Mouse (Mus musculus) liver, embryonic 13.5 days (tissue): Measurements from ENCODE around the gene Gdf11. TPM values are rescaled to one million over a fixed set of nuclear protein-coding genes. Genes with fewer than 3 reads are reported as not detected.
A peak's percentile ranks its signal among the peaks of the same experiment; 100 is the strongest.

Source experiments
- ATAC-seq: fragments of 200-750 bp; cut with Nextera tagmentation; 2 replicates; pipeline ENCODE4 v1.8.0; 2017; ENCODE audit warnings: low read depth, mild to moderate bottlenecking, moderate number of reproducible peaks, moderate library complexity
- DNase-seq: peaks from one replicate; pipeline ENCODE4 v3.0.0; 2022
- H3K27ac ChIP-seq: fragments of 300-500 bp; sonication (generic); 2 replicates; pipeline ENCODE4 v1.5.1; 2015; ENCODE audit warnings: moderate library complexity, mild to moderate bottlenecking, inconsistent platforms
- H3K27me3 ChIP-seq: fragments of 300-500 bp; sonication (generic); 2 replicates; pipeline ENCODE4 v1.6.1; 2015; ENCODE audit warnings: mild to moderate bottlenecking, inconsistent platforms
- H3K36me3 ChIP-seq: fragments of 300-500 bp; sonication (generic); 2 replicates; pipeline ENCODE4 v1.6.1; 2015; ENCODE audit warnings: mild to moderate bottlenecking, inconsistent platforms
- H3K4me1 ChIP-seq: fragments of 300-500 bp; sonication (generic); replicated peaks from 2 replicates; pipeline ENCODE4 v1.6.1; 2015; ENCODE audit warnings: inconsistent platforms
- H3K4me2 ChIP-seq: fragments of 300-500 bp; sonication (generic); 2 replicates; pipeline ENCODE4 v1.6.1; 2015; ENCODE audit warnings: inconsistent platforms, mild to moderate bottlenecking, moderate library complexity
- H3K4me3 ChIP-seq: fragments of 300-500 bp; sonication (generic); replicated peaks from 2 replicates; pipeline ENCODE4 v1.5.1; 2015; ENCODE audit warnings: mild to moderate bottlenecking, inconsistent platforms
- H3K9ac ChIP-seq: fragments of 300-500 bp; sonication (generic); 2 replicates; pipeline ENCODE4 v1.6.1; 2015; ENCODE audit warnings: mild to moderate bottlenecking, inconsistent platforms
- H3K9me3 ChIP-seq: fragments of 300-500 bp; sonication (generic); replicated peaks from 2 replicates; pipeline ENCODE4 v1.6.1; 2016; ENCODE audit warnings: inconsistent platforms
- WGBS: fragments of 180-500 bp; shearing (Covaris S2); methylation state at CpG from one replicate; pipeline ENCODE4 v1.1.7; 2015; ENCODE audit not compliant: insufficient replicate concordance; 5-methylcytosine and 5-hydroxymethylcytosine counted together
- polyA plus RNA-seq: library from polyadenylated mRNA; unstranded; fragments of >200 nt; fragmentation: Nextera tagmentation; extraction: Ambion mirVana; gene quantifications from 2 replicates; pipeline ENCODE4 v1.2.1, GENCODE M21; 2015

Gdf11 gene
- polyA plus RNA-seq, 1 experiment from 2014 or later = 0.43 TPM

DNA sequence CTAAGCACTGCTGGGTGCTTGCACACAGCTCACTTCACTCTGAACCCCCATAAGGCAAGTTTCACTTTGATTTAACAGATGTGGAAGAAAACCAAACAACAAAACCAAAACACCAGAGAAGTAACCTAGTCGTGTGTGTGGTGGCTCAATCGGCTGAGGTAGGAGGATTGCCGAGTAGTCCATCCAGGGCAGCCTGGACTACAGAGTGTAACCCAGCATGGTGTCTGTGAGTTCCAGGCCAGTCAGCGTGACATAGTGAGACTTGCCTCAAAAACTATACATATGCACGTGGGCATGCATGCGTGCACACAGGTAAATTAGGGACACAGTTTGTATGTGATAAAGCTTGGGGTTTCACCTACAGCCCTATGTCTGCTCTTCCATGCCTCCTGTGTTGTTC lies 25.9 kb upstream of the Gdf11 start:
- ATAC-seq (no peak), DNase-seq (no peak)
- no peaks in the 10 kb centered on the region for H3K27me3 ChIP-seq
- no peaks in the 10 kb centered on the region for H3K9me3 ChIP-seq
- peaks cover 13% of the 10 kb centered on the region for H3K36me3 ChIP-seq
- no peak overlapping the region for H3K4me3 ChIP-seq
- 71% methylated on average over 6 of the region's 6 CpGs for WGBS
- no peak overlapping the region for H3K9ac ChIP-seq
- peaks cover 34% of the 10 kb centered on the region for H3K4me1 ChIP-seq
- H3K4me2 ChIP-seq = no peak overlapping the region
- no peak overlapping the region for H3K27ac ChIP-seq

DNA sequence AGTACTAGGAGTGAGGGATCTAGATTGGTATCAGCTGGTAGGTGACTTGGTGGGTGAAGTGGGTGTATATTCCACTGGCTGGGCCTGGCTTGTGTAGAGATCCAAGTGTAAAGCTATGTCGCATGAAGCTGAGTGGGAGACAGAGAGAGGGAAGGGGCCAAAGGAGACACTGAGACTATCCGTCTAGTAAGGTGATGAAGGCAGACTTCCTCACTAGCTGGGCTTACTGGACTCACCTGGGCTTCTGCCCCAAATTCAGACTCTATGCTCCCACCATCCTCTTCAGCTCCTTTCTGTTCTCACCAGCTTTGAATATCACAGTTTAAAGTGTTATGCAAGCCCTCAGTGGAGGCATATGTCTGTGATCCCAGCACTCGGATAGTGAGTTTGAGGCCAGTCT lies 25.1 kb upstream of the Gdf11 start:
- H3K9ac ChIP-seq = no peak overlapping the region
- ATAC-seq (no peak), DNase-seq (no peak)
- H3K4me2 ChIP-seq = no peak overlapping the region
- peaks cover 27% of the 10 kb centered on the region for H3K4me1 ChIP-seq
- H3K27ac ChIP-seq = no peak overlapping the region
- no peaks in the 10 kb centered on the region for H3K9me3 ChIP-seq
- H3K4me3 ChIP-seq = no peak overlapping the region
- WGBS = 61% methylated on average over 3 of the region's 3 CpGs
- peaks cover 13% of the 10 kb centered on the region for H3K36me3 ChIP-seq
- no peaks in the 10 kb centered on the region for H3K27me3 ChIP-seq

DNA sequence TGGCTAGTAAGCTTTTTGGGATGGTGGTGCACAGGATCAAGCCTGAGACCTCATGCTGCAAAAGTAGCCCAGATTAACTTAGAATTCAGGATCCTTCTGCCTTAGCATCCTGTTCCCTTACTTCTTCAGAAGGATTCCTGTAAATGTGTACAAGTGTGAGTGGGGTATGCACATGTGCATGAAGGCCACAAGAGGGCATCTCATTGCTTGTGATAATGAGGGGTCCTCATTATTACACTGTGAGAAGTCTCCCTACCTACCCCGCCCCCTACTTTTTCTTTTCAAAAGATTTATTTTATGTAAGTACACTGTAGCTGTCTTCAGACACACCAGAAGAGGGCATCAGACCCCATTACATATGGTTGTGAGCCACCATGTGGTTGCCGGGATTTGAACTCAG lies 24.0 kb upstream of the Gdf11 start:
- H3K4me3 ChIP-seq = no peak overlapping the region
- H3K9ac ChIP-seq = no peak overlapping the region
- 64% methylated on average over 2 of the region's 2 CpGs for WGBS
- peaks cover 9% of the 10 kb centered on the region for H3K27me3 ChIP-seq
- peaks cover 20% of the 10 kb centered on the region for H3K4me1 ChIP-seq
- H3K9me3 ChIP-seq = no peaks in the 10 kb centered on the region
- no peak for ATAC-seq
- H3K36me3 ChIP-seq = peaks cover 13% of the 10 kb centered on the region
- H3K27ac ChIP-seq = no peak overlapping the region
- H3K4me2 ChIP-seq = no peak overlapping the region
- DNase-seq = no peak

DNA sequence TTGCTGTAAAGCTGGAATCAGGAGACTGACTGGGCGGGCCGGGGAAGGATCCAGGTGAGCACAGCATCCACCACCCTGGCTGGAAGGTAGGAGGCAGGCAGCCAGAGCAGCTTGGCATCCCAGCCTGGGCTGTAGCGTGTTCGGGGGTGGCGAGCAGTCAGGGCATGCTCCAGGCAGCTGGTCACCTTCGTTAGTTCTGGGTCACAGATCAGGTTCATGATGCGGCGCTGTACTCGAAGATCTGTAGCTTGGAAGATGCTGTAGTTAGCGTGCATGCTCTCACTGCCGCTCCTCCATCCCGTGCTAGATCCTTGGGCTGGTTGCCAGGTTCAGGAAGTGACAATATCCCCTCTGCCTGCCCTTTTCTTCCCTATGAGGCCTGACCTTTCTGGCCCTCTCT lies 22.2 kb upstream of the Gdf11 start:
- H3K9ac ChIP-seq = no peak overlapping the region
- H3K4me1 ChIP-seq = peaks cover 26% of the 10 kb centered on the region
- no peak overlapping the region for H3K27ac ChIP-seq
- H3K9me3 ChIP-seq = no peaks in the 10 kb centered on the region
- no peak for DNase-seq
- WGBS = 87% methylated on average over 12 of the region's 12 CpGs
- no peak for ATAC-seq
- peaks cover 28% of the 10 kb centered on the region for H3K27me3 ChIP-seq
- H3K4me3 ChIP-seq = no peak overlapping the region
- peaks cover 13% of the 10 kb centered on the region for H3K36me3 ChIP-seq
- H3K4me2 ChIP-seq = no peak overlapping the region

DNA sequence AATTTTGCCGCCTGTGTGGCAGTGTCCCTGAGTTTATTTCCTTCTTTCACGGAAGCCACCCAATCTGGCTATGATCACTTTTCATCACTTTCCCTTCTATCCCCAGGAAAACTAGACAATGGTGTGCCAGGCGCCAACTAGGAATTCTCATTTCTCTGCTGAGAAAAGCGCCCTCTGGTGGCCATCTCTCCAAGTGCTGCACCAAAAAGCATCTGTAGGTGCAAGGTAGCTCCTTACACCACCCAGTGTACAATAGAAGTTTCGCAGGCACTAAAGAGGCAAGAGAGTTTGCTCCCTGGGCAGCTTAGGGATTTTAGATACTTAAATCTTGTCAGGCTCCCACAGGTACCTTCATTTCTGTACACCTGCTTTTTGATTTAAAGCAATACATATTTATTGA lies 21.7 kb upstream of the Gdf11 start:
- peaks cover 23% of the 10 kb centered on the region for H3K4me1 ChIP-seq
- peaks cover 13% of the 10 kb centered on the region for H3K36me3 ChIP-seq
- WGBS = 14% methylated on average over 5 of the region's 5 CpGs
- no peak overlapping the region for H3K27ac ChIP-seq
- DNase-seq = peak; percentile 57
- H3K4me3 ChIP-seq = no peak overlapping the region
- H3K9ac ChIP-seq = no peak overlapping the region
- no peak overlapping the region for H3K4me2 ChIP-seq
- H3K9me3 ChIP-seq = no peaks in the 10 kb centered on the region
- peak; percentile 26; the same call in 1 of the 2 replicates for ATAC-seq
- H3K27me3 ChIP-seq = peaks cover 33% of the 10 kb centered on the region

DNA sequence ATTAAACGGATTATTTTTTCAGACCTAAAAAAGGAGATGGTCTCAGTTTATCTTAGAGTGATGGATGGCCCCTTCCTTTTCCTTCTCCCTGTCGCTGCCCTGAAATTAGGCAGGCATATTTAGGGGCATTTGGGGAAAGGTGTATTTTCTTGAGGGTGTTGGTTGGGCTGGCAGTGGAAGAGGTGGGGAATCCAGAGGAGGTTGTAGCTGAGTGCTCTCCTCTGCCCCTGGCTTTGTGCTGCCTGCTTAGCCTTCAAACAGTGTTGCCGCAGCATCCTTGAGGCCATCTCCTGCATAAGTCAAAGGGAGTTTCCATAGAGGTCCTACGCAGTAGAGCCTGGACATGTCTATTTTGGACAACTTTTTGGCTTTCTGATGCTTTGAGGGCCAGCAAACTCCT lies 21.3 kb upstream of the Gdf11 start:
- peaks cover 37% of the 10 kb centered on the region for H3K27me3 ChIP-seq
- 61% methylated on average over 4 of the region's 4 CpGs for WGBS
- H3K4me1 ChIP-seq = peaks cover 21% of the 10 kb centered on the region
- no peak overlapping the region for H3K4me2 ChIP-seq
- no peak overlapping the region for H3K27ac ChIP-seq
- no peak overlapping the region for H3K4me3 ChIP-seq
- no peak for ATAC-seq
- DNase-seq = no peak
- no peaks in the 10 kb centered on the region for H3K9me3 ChIP-seq
- peaks cover 11% of the 10 kb centered on the region for H3K36me3 ChIP-seq
- no peak overlapping the region for H3K9ac ChIP-seq

DNA sequence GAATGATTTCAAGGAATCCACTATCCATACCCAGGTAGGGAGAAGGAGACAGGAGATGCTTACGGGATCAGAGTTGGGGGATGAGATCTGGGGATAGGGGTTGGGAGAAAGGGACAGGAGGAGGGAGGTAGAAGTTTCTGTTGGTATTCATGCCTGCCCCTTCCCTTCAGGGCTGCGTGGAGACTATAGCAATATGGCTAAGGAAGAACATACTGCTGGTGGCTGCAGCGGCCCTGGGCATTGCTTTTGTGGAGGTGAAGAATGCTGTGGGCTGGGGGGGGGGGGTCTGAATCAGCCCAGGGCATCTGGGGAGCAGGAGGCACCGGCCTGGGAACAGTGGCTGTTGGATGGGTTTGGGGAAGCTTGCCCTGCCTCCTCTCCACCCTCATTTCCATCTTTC lies 20.8 kb upstream of the Gdf11 start:
- DNase-seq (no peak), ATAC-seq (no peak)
- Histone ChIP-seq H3K9me3 (no peaks in the 10 kb centered on the region), H3K4me2 (no peak overlapping the region), H3K27me3 (peaks cover 37% of the 10 kb centered on the region), H3K27ac (no peak overlapping the region), H3K4me3 (no peak overlapping the region), H3K4me1 (peaks cover 16% of the 10 kb centered on the region), H3K36me3 (peaks cover 6% of the 10 kb centered on the region), H3K9ac (no peak overlapping the region)
- WGBS = 66% methylated on average over 3 of the region's 4 CpGs

DNA sequence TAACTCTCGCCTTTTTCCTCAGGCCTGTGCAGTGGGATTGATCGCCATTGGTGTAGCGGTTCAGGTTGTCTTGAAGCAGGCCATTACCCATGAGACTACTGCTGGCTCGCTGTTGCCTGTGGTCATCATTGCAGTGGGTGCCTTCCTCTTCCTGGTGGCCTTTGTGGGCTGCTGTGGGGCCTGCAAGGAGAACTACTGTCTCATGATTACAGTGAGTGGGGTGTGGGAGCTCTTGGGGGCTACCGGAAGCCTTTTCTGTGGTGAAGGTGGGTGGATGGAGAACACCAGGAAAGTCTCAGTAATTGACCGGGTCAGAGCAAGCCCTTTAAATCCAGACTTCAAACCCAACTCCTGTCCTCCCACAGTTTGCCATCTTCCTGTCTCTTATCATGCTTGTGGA lies 19.9 kb upstream of the Gdf11 start:
- H3K36me3 ChIP-seq = no peaks in the 10 kb centered on the region; the same call in 1 of the 2 replicates
- H3K4me2 ChIP-seq = peak overlapping the region; percentile 72; the same call in 1 of the 2 replicates
- no peaks in the 10 kb centered on the region for H3K9me3 ChIP-seq
- H3K9ac ChIP-seq = no peak overlapping the region
- DNase-seq (no peak), ATAC-seq (no peak)
- WGBS = 65% methylated on average over 6 of the region's 6 CpGs
- H3K4me1 ChIP-seq = peaks cover 16% of the 10 kb centered on the region
- 0 out of 2 replicates have a peak overlapping the region, but pooled peaks have one; percentile 67 for H3K4me3 ChIP-seq
- H3K27ac ChIP-seq = no peak overlapping the region
- H3K27me3 ChIP-seq = peaks cover 37% of the 10 kb centered on the region

DNA sequence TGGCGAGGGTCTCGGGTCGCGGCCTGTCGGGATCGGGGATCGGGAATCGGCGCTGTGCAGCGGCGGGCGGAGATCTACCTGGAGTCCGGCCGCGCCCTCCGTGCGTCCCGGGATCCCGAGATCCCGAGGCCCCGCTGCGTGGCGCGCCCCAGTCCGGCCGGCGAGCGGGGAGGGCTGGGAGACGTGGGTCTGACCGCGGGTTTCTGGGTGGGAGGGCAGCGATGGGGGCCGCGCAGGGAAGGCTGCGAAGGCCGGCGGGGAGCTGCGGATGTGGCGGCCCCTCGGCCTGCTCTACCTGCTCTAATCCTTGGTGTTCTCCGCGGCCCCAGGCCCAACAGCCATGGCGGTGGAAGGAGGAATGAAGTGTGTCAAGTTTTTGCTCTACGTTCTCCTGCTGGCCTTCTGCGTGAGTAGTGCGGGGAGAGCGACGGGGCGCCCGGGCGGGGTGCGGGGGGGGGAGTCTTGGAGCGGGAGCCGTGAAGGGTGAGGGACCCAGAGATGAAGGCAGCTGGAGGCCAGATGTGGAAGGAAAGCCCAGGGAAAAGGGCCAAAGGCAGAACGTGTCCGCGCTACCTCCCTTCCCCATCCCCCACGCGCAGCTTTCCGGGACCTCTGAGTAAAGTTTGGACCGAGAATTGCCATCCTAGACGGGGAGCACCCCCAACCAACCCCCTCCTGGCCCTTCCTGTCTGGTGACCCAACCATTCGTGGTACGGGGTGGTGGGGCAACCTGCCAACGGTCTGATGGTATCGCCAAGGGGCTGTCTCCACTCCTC lies 18.7 kb upstream of the Gdf11 start:
- Histone ChIP-seq H3K4me1 (peaks cover 16% of the 10 kb centered on the region), H3K9me3 (no peaks in the 10 kb centered on the region), H3K4me3 (peak overlapping the region; percentile 67), H3K27ac (peak overlapping the region; percentile 23; the same call in 1 of the 2 replicates), H3K36me3 (no peaks in the 10 kb centered on the region; the same call in 1 of the 2 replicates), H3K4me2 (peak overlapping the region; percentile 72), H3K9ac (peak overlapping the region; percentile 70), H3K27me3 (peaks cover 37% of the 10 kb centered on the region)
- 3% methylated on average over 64 of the region's 66 CpGs for WGBS
- ATAC-seq = 0 out of 2 replicates have a peak, but pooled peaks have one; percentile 11
- no peak for DNase-seq

DNA sequence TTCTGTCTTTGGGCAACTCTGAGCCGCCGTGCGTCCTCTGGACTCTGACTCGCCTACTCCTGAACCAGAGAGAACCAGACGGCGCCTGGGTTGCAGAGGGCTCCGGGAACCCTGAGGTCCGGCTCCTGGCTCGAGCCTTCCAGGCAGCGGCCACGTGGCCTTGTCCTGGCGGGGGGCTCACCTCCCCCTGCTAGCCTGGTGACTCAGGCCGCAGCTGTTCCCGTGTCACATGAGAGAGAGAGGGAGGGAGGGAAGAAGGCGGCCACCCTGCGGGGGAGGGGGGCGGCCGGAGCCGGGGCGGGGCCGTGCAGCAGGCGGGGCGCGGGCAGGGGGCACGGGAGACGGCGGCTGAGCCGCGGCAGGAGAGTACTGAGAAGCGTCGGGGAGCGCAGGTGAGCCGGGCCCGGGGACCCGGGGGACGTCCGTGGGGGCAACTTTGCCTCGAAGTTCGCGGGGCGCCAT lies 18.1 kb upstream of the Gdf11 start:
- Histone ChIP-seq H3K36me3 (no peaks in the 10 kb centered on the region; the same call in 1 of the 2 replicates), H3K4me2 (peak overlapping the region; percentile 72), H3K27me3 (peaks cover 37% of the 10 kb centered on the region), H3K9ac (peak overlapping the region; percentile 70), H3K4me3 (peak overlapping the region; percentile 67), H3K4me1 (peaks cover 16% of the 10 kb centered on the region), H3K9me3 (no peaks in the 10 kb centered on the region), H3K27ac (peak overlapping the region; percentile 23; the same call in 1 of the 2 replicates)
- ATAC-seq (peak; percentile 55), DNase-seq (no peak)
- WGBS = 1% methylated on average over 39 of the region's 41 CpGs

DNA sequence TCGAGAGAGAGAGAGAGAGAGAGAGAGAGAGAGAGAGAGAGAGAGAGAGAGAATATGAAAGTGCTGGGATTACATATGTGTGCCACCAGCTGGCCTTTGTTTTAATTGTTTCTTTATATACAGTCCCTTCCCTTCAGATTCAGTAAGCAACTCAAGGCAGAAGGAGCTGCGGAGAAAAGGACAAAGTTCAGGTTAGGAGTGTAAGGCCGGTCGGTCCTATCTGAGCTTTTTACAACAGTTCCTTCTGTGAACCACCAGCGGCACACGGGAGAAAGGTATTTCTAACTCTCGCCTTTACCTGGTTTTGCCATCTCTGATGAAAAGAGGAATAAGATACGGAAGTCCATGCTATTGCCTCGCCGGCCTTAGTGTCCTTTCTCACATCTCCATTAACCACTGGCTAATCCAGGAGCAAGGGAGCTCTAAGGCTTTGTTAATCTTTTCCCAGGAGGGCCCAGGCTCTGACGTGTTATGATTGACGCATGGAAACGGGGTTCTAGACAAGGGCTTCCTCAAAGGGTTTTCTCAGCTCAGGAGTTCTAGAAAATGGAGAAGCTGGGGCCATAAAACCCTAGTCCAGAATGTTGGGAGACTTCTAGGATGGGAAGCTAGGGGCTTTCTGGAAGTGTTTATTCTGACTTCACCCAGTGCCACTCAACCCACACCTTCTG lies 17.4 kb upstream of the Gdf11 start:
- Histone ChIP-seq H3K4me2 (peak overlapping the region; percentile 72), H3K27me3 (peaks cover 37% of the 10 kb centered on the region), H3K4me1 (peaks cover 16% of the 10 kb centered on the region), H3K4me3 (peak overlapping the region; percentile 67), H3K36me3 (no peaks in the 10 kb centered on the region), H3K9me3 (no peaks in the 10 kb centered on the region), H3K27ac (no peak overlapping the region; the same call in 1 of the 2 replicates), H3K9ac (peak overlapping the region; percentile 70)
- DNase-seq (no peak), ATAC-seq (no peak)
- WGBS = 59% methylated on average over 13 of the region's 13 CpGs
